12 mouse cellular contexts compared by ENCODE assay signal in the genomic region with DNA sequence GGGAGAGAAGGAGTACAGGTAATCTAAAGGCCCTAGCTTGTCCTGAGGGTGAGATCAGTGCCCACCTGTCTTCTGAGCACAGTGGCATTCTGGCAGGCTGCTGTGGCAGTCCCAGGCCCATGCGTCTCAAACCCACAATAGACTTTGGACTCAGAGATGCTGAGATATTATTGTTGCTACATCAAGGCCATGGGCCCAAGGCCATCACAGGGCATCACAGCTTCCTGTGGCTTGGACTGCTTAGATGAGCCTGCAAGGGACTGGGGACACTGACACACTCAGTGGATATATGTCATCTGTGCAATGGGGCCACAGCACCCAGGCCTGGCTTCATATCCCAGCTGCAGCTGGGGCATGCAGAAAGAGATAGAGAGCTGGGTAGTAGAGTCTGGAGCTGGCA. TPM values are rescaled to one million over a fixed set of nuclear protein-coding genes. Genes with fewer than 3 reads are reported as not detected.
"Had no signal": no experiment of that assay in that cellular context is flagged by ENCODE, and none has a peak within 500 bp of the region (broad histone marks: within the 10 kb centered on the region; RNA-seq: fewer than 3 reads in every experiment).

No protein-coding gene starts in this region.

- H3K9me3 ChIP-seq: limb, embryonic 15.5 days; liver, embryonic 12.5 days had no signal

- ATAC-seq: liver, embryonic 12.5 days; midbrain, embryonic 16.5 days had no signal

- DNase-seq: kidney, adult 9 months; kidney, postnatal 36 days; lung, embryonic 14.5 days; lung, postnatal 10 days; thymus, postnatal 4 days had no signal

- H3K4me3 ChIP-seq: left cerebral cortex, adult 2 months; limb, embryonic 15.5 days; liver, embryonic 12.5 days; midbrain, embryonic 12.5 days had no signal

- H3K4me1 ChIP-seq: midbrain, embryonic 12.5 days had no signal

- H3K27me3 ChIP-seq: limb, embryonic 15.5 days had no signal

RNA-seq across cellular contexts. Expression of a gene that starts 30.2 kb away (rescaled TPM):
- total RNA-seq: megakaryocyte-erythroid progenitor cell, adult 5-6 weeks had no signal
- polyA plus RNA-seq: liver, embryonic 16.5 days had no signal
